8 mouse cellular contexts compared by ENCODE assay signal in genomic region chr10:127059968-127060916, GRCm38 (mm10). TPM values are rescaled to one million over a fixed set of nuclear protein-coding genes. Genes with fewer than 3 reads are reported as not detected.
A peak's percentile ranks its signal among the peaks of the same experiment; 100 is the strongest.
DNase-seq lines count a peak whose midpoint lies in the region; ATAC-seq lines count a peak whose summit lies in the region.

Gene March9 (minus strand): TSS chr10:127060184.

- under 1% methylated on average over 54 of the region's 72 CpGs for WGBS in hindbrain, embryonic 12.5 days
- WGBS in lung, embryonic 16.5 days = under 1% methylated on average over 37 of the region's 72 CpGs

- peaks cover 27% of the 10 kb centered on the region for H3K36me3 ChIP-seq in hindbrain, embryonic 12.5 days
- peaks cover 8% of the 10 kb centered on the region for H3K36me3 ChIP-seq in lung, embryonic 16.5 days (ENCODE audit: control insufficient read depth, insufficient read depth, low read length)

- DNase-seq in CD8-positive naive resting alpha-beta T cell, adult 2 months (ENCODE audit: low read depth in 2 of 2, low spot score in 2 of 2) = peak; percentile 45 to 58
- DNase-seq in adrenal gland, adult (ENCODE audit: inconsistent age in 2 of 2, low spot score in 1 of 2) = peak; percentile 87 to 89
- peak; percentile 72 for DNase-seq in embryo, embryonic 9.5 days (ENCODE audit: extremely low spot score)
- peak; percentile 71 to 80 for DNase-seq in layer of hippocampus, postnatal 10 days (ENCODE audit: low spot score in 2 of 2)
- peak; percentile 57 for DNase-seq in retina, postnatal 7 days (ENCODE audit: low read depth, low spot score)
- peak; percentile 66 to 69 for DNase-seq in urinary bladder, postnatal 36 days (ENCODE audit: low spot score in 2 of 2)

- peak within 1 kb of the TSS; percentile 94 for H3K4me3 ChIP-seq in hindbrain, embryonic 12.5 days
- H3K4me3 ChIP-seq in lung, embryonic 16.5 days (ENCODE audit: low read length) = peak within 1 kb of the TSS; percentile 76

- peak within 1 kb of the TSS; percentile 99 for H3K9ac ChIP-seq in hindbrain, embryonic 12.5 days
- peak within 1 kb of the TSS; percentile 79 for H3K9ac ChIP-seq in lung, embryonic 16.5 days (ENCODE audit: low read length)

- H3K4me2 ChIP-seq in hindbrain, embryonic 12.5 days (replicated peaks) = peak within 1 kb of the TSS; percentile 94
- H3K4me2 ChIP-seq in lung, embryonic 16.5 days (ENCODE audit: low read depth, low read length) = peak within 1 kb of the TSS; percentile 99

- 0 out of 2 replicates have a peak, but pooled peaks cover 6% of the 10 kb centered on the region for H3K27me3 ChIP-seq in hindbrain, embryonic 12.5 days
- H3K27me3 ChIP-seq in lung, embryonic 16.5 days (ENCODE audit: control insufficient read depth, insufficient read depth, low read depth, low read length) = peaks cover 12% of the 10 kb centered on the region

- peaks cover 46% of the 10 kb centered on the region for H3K4me1 ChIP-seq in hindbrain, embryonic 12.5 days
- peaks cover 19% of the 10 kb centered on the region for H3K4me1 ChIP-seq in lung, embryonic 16.5 days (replicated peaks; ENCODE audit: control insufficient read depth, insufficient read depth, low read length)

- H3K27ac ChIP-seq in hindbrain, embryonic 12.5 days = peak within 1 kb of the TSS; percentile 97
- peak within 1 kb of the TSS; percentile 66 for H3K27ac ChIP-seq in lung, embryonic 16.5 days (ENCODE audit: low read length)

- H3K9me3 ChIP-seq in hindbrain, embryonic 12.5 days (replicated peaks) = no peaks in the 10 kb centered on the region
- H3K9me3 ChIP-seq in lung, embryonic 16.5 days (ENCODE audit: control insufficient read depth, low read length) = no peaks in the 10 kb centered on the region

- ATAC-seq in hindbrain, embryonic 12.5 days (ENCODE audit: low FRiP score) = peak; percentile 30
- peak; percentile 19; the same call in 1 of the 2 replicates for ATAC-seq in lung, embryonic 16.5 days (ENCODE audit: low read depth)

RNA-seq across cellular contexts. Expression of gene March9, which starts in this region (rescaled TPM):
- 5.4 and 6.1 TPM in 2 replicates for polyA plus RNA-seq in hindbrain, embryonic 12.5 days (2016; fragmentation: Nextera tagmentation; extraction: Ambion mirVana)
- 10 to 100 TPM; 48.6 to 48.9 TPM for total RNA-seq in layer of hippocampus, postnatal 10 days (2021)
- 0.46 and 0.53 TPM in 2 replicates for polyA plus RNA-seq in lung, embryonic 16.5 days (2015; fragmentation: Nextera tagmentation; extraction: Ambion mirVana)

Comparison
In these comparisons a context has a peak if more than half of its experiments do, and no peak if none do; other contexts are left out.
1. Peak in every context shown above with its lines: DNase-seq, ATAC-seq, H3K4me3 ChIP-seq and H3K27ac ChIP-seq.
2. Peak in ATAC-seq, H3K4me3 ChIP-seq, H3K27ac ChIP-seq, H3K9ac ChIP-seq and H3K4me2 ChIP-seq in lung, embryonic 16.5 days; RNA of the gene not detected or under 1 TPM.